Mouse (Mus musculus): ENCODE results near the gene Creld1.

DNA sequence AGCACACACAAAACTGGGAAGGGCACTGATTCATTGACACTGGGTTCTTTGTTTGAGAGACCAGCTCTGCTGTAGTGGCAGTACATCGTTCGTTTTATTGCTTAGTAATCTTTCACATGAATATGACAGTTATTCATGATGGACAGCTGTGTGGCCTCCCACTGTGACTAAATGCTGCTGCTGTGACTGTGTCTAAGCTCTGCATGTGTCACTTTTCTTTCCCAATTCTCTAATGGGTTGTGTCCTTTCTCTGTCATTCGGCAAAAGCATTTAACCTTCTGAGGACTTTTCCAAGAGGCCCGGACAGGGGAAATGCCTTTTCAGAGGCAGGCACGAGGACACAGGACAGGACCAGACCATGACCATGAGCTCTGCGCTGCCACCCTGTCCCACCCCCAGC lies 30.8 kb downstream of the Creld1 start:
- no peak for TF ChIP-seq CTCF (IDR thresholded peaks at IDR 0.05; ENCODE audit: low read depth, low read length)
- TF ChIP-seq POLR2A (IDR thresholded peaks at IDR 0.05; ENCODE audit: extremely low read depth, insufficient read depth, low read length): no peak
